Mouse (Mus musculus): ENCODE results near the gene Lad1. TPM values are rescaled to one million over a fixed set of nuclear protein-coding genes. Genes with fewer than 3 reads are reported as not detected.

Lad1 gene
- polyA plus RNA-seq, 1 experiment = 0.46 TPM

DNA sequence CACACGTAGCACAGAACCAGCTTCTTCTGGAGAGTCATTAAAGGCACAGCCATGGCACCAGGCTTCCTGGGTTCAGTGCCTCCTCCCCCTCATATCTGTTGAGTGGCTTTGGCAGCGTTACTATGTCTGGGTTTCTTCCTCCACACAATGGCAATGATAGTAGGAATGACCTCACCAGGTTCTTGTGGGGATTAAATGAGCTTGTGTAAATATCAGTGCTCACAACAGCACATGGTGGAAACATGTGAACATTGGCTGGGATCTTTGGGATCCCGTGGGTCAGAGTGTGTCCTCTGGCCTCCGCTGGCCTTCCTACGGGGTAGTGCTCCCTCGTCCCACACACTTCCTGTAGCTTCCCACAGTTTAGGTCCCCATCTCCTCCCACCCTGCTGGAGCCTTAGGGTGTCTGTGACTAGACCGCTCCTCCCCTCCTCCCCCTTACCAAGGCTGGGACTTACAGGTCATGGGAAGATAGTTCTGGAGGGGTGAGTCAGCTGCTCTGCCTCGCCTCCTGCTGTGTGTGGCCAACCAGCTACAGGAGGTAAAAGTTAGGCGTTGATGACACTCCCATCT, 43.7 kb downstream of the Lad1 start:
- Histone ChIP-seq H3ac (ENCODE audit: control insufficient read depth, insufficient read length) (no peak overlapping the region), H3K79me2 (ENCODE audit: control insufficient read depth, insufficient read depth) (no peaks in the 10 kb centered on the region), H3K4me3 (no peak overlapping the region), H3K27me3 (ENCODE audit: control insufficient read depth, insufficient read depth, insufficient read length) (no peaks in the 10 kb centered on the region), H3K36me3 (ENCODE audit: control insufficient read depth, insufficient read depth) (no peaks in the 10 kb centered on the region), H3K4me2 (ENCODE audit: low read depth) (peak overlapping the region; percentile 62)
- TF ChIP-seq CEBPB (IDR thresholded peaks at IDR 0.05; ENCODE audit: insufficient read depth, poor library complexity, severe bottlenecking) = no peak
- TF ChIP-seq TCF3 (IDR thresholded peaks at IDR 0.05; ENCODE audit: insufficient read length, low read depth) = no peak
- TF ChIP-seq MYOG (IDR thresholded peaks at IDR 0.05; ENCODE audit: control insufficient read depth in 1 of 3, insufficient read depth in 1 of 3, insufficient read length in 2 of 3, low read depth in 2 of 3) = peak in 1 of 3 experiments; percentile 58
- TF ChIP-seq POLR2AphosphoS2 (IDR thresholded peaks at IDR 0.05; ENCODE audit: insufficient read length, low read depth) = peak; percentile 76
- peak; percentile 16 for TF ChIP-seq POLR2A (IDR thresholded peaks at IDR 0.05; ENCODE audit: insufficient read length, low read depth)
- TF ChIP-seq MAX (IDR thresholded peaks at IDR 0.05; ENCODE audit: low read depth) = peak; percentile 74
- peak in 2 of 3 experiments; percentile 44 to 68 for TF ChIP-seq MYOD1 (IDR thresholded peaks at IDR 0.05; ENCODE audit: control insufficient read depth in 1 of 3, insufficient read length in 2 of 3, low read depth in 2 of 3)

DNA sequence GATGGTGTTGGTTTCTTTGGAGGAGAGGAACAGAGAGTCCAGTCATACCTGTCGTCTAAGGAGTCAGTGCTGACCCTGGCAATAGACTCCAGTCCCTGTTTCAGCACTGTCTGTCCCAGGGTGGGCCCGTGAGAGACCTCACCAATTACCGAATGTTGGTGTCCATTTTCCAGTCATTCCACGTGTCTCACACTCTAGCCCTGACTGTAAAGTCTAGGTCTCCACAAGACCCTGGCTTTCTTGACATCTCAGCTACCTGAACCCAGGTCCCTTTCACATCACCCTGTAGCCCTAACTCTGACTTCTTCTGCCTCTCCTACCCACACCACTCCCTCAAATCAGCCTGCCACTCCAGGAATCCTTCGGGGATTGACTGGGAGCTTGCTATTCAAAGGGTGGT, 44.2 kb downstream of the Lad1 start:
- Histone ChIP-seq H3ac (ENCODE audit: control insufficient read depth, insufficient read length) (no peak overlapping the region), H3K27me3 (ENCODE audit: control insufficient read depth, insufficient read depth, insufficient read length) (no peaks in the 10 kb centered on the region), H3K79me2 (ENCODE audit: control insufficient read depth, insufficient read depth) (no peaks in the 10 kb centered on the region), H3K36me3 (ENCODE audit: control insufficient read depth, insufficient read depth) (no peaks in the 10 kb centered on the region), H3K4me2 (ENCODE audit: low read depth) (peak overlapping the region; percentile 62), H3K4me3 (no peak overlapping the region)
- TF ChIP-seq POLR2A (IDR thresholded peaks at IDR 0.05; ENCODE audit: insufficient read length, low read depth) = peak; percentile 37
- no peak for TF ChIP-seq MYOG (IDR thresholded peaks at IDR 0.05; ENCODE audit: control insufficient read depth in 1 of 3, insufficient read depth in 1 of 3, insufficient read length in 2 of 3, low read depth in 2 of 3)
- no peak for TF ChIP-seq E2F4 (IDR thresholded peaks at IDR 0.05; ENCODE audit: insufficient read depth)

DNA sequence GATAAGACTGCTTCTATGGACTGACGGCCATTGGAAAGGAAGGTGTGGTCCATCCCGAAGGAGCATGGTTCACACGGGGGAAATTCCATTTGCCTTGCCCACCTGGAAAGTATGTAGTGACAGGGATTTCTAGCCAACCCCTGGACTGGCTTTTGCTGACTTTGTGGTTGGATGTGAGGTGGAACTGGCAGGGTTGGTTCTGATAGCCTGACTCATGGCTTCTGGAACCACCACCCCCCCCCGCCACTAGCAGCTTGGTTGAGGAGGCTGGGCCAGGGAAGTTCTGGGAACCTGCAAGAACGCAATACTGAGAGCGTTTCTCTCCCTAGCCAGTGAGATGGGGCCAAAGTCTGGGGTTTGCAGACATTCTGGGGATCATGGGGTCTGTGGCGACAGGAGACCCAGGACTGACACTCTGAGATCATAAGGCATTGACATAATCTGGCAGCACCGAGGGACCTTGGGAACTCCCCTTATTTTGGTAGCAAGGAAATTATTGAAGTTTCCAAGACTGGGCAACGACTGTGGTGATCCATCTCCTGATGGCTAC, 45.5 kb downstream of the Lad1 start:
- no peaks in the 10 kb centered on the region for H3K36me3 ChIP-seq (ENCODE audit: control insufficient read depth, insufficient read depth)
- H3K79me2 ChIP-seq (ENCODE audit: control insufficient read depth, insufficient read depth) = no peaks in the 10 kb centered on the region
- H3K27me3 ChIP-seq (ENCODE audit: control insufficient read depth, insufficient read depth, insufficient read length) = no peaks in the 10 kb centered on the region
- no peak for TF ChIP-seq E2F4 (IDR thresholded peaks at IDR 0.05; ENCODE audit: insufficient read depth)
- no peak for TF ChIP-seq TCF3 (IDR thresholded peaks at IDR 0.05; ENCODE audit: insufficient read length, low read depth)
- TF ChIP-seq CEBPB (IDR thresholded peaks at IDR 0.05; ENCODE audit: insufficient read depth, poor library complexity, severe bottlenecking) = no peak
- TF ChIP-seq REST (IDR thresholded peaks at IDR 0.05; ENCODE audit: insufficient read depth, insufficient read length) = no peak
- TF ChIP-seq MYOD1 (IDR thresholded peaks at IDR 0.05; ENCODE audit: control insufficient read depth in 1 of 3, insufficient read length in 2 of 3, low read depth in 2 of 3) = no peak
- no peak for TF ChIP-seq POLR2AphosphoS2 (IDR thresholded peaks at IDR 0.05; ENCODE audit: insufficient read length, low read depth)
- TF ChIP-seq MYOG (IDR thresholded peaks at IDR 0.05; ENCODE audit: control insufficient read depth in 1 of 3, insufficient read depth in 1 of 3, insufficient read length in 2 of 3, low read depth in 2 of 3) = no peak
- TF ChIP-seq TCF12 (IDR thresholded peaks at IDR 0.05; ENCODE audit: insufficient read depth, poor library complexity, severe bottlenecking) = no peak
- TF ChIP-seq MAX (IDR thresholded peaks at IDR 0.05; ENCODE audit: low read depth) = no peak
- no peak for TF ChIP-seq USF1 (IDR thresholded peaks at IDR 0.05; ENCODE audit: low read depth)
- TF ChIP-seq SRF (IDR thresholded peaks at IDR 0.05; ENCODE audit: control insufficient read depth, insufficient read length, low read depth) = no peak
- TF ChIP-seq POLR2A (IDR thresholded peaks at IDR 0.05; ENCODE audit: insufficient read length, low read depth) = no peak
- no peak overlapping the region for H3K4me3 ChIP-seq
- H3K4me2 ChIP-seq (ENCODE audit: low read depth) = peak overlapping the region; percentile 44
- no peak overlapping the region for H3ac ChIP-seq (ENCODE audit: control insufficient read depth, insufficient read length)

DNA sequence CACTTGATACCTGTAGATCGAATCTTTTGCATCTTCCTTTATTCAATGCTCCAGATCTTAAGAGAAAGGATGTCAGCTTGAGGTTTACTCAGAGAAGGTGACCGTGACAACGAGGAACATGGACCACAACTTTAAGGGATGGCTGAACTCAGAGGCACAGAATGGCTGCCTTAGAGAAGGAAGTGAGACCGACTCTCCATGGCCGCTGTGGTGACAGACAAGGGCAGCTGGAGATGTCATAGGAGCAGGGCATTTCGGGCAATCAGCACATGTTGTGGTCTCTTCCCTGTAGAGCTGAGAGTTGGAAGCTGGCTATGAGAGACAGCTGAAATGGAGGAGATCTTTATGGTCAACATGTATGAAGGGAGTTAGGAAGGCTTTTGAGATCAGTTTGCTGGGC, 46.4 kb downstream of the Lad1 start:
- TF ChIP-seq E2F4 (IDR thresholded peaks at IDR 0.05; ENCODE audit: insufficient read depth) (no peak), MYOD1 (IDR thresholded peaks at IDR 0.05; ENCODE audit: control insufficient read depth in 1 of 3, insufficient read length in 2 of 3, low read depth in 2 of 3) (peak; percentile 94 to 100 (median 100)), MYOG (IDR thresholded peaks at IDR 0.05; ENCODE audit: control insufficient read depth in 1 of 3, insufficient read depth in 1 of 3, insufficient read length in 2 of 3, low read depth in 2 of 3) (peak in 1 of 3 experiments; percentile 81), TCF12 (IDR thresholded peaks at IDR 0.05; ENCODE audit: insufficient read depth, poor library complexity, severe bottlenecking) (peak; percentile 84), TCF3 (IDR thresholded peaks at IDR 0.05; ENCODE audit: insufficient read length, low read depth) (peak; percentile 91), CEBPB (IDR thresholded peaks at IDR 0.05; ENCODE audit: insufficient read depth, poor library complexity, severe bottlenecking) (no peak)

DNA sequence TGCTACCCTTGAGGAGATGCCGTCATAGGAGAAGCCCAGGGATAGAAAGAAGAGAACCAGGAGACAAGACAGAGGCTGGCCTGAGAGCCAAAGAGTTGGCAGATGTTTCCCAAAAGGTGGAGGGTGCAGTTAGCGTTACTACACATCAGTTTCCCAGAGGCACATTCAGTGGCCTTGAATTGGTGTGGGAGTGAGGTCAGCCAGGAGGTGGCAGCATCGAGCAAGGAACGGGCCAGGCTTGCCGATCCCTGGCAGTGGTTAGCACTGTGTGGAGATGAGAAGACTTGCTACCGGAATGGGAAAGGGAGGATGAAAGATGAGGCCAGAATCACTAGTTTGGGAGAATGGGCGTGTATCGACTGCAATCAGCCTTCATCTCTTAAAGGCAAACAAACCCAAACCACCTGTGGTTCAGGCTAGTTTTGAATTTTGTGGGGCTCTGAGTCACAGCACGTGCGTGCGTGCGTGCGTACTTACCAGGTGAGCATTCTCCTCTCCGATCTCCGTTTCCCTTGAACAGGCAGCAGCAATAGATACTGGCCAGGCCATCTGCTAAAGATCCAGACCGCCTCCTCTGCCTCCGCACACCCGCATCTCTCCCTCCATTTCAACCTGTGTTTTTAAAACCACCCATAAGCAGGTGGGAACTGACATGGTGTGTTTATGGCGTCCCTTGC, 47.3 kb downstream of the Lad1 start:
- TF ChIP-seq MYOD1 (IDR thresholded peaks at IDR 0.05; ENCODE audit: control insufficient read depth in 1 of 3, insufficient read length in 2 of 3, low read depth in 2 of 3) = peak in 1 of 3 experiments; percentile 21
- no peak for TF ChIP-seq POLR2AphosphoS2 (IDR thresholded peaks at IDR 0.05; ENCODE audit: insufficient read length, low read depth)
- H3K79me2 ChIP-seq (ENCODE audit: control insufficient read depth, insufficient read depth) = no peaks in the 10 kb centered on the region
- no peaks in the 10 kb centered on the region for H3K27me3 ChIP-seq (ENCODE audit: control insufficient read depth, insufficient read depth, insufficient read length)
- no peak overlapping the region for H3ac ChIP-seq (ENCODE audit: control insufficient read depth, insufficient read length)
- peak overlapping the region; percentile 16 for H3K4me2 ChIP-seq (ENCODE audit: low read depth)
- H3K36me3 ChIP-seq (ENCODE audit: control insufficient read depth, insufficient read depth) = no peaks in the 10 kb centered on the region
- H3K4me3 ChIP-seq = no peak overlapping the region

More for the DNA sequence above, 46.4 kb downstream of the Lad1 start:
- Histone ChIP-seq H3K36me3 (ENCODE audit: control insufficient read depth, insufficient read depth) (no peaks in the 10 kb centered on the region), H3ac (ENCODE audit: control insufficient read depth, insufficient read length) (no peak overlapping the region), H3K4me2 (ENCODE audit: low read depth) (peak overlapping the region; percentile 35), H3K79me2 (ENCODE audit: control insufficient read depth, insufficient read depth) (no peaks in the 10 kb centered on the region), H3K4me3 (no peak overlapping the region), H3K27me3 (ENCODE audit: control insufficient read depth, insufficient read depth, insufficient read length) (no peaks in the 10 kb centered on the region)
